Mouse (Mus musculus) gastrocnemius, postnatal 36 days (tissue): ENCODE data around the gene Ppp1r3f. TPM values are rescaled to one million over a fixed set of nuclear protein-coding genes. Genes with fewer than 3 reads are reported as not detected.

Experiments used
- DNase-seq, 2 experiments: peaks; one replicate each; pipeline ENCODE4 v3.0.0; 2022
- intact Hi-C: fragments of 180-260 bp; cut with DNase I; formaldehyde crosslinking; loops from one replicate; pipeline ENCODE4 v1.15.1; 2025
- total RNA-seq, 2 experiments: library from RNA; stranded (reverse); gene quantifications; 2 replicates each; pipeline ENCODE4 v1.2.3; 2021

Gene Ppp1r3f
- total RNA-seq, 2 experiments from 2014 or later: 2.0 TPM

DNA sequence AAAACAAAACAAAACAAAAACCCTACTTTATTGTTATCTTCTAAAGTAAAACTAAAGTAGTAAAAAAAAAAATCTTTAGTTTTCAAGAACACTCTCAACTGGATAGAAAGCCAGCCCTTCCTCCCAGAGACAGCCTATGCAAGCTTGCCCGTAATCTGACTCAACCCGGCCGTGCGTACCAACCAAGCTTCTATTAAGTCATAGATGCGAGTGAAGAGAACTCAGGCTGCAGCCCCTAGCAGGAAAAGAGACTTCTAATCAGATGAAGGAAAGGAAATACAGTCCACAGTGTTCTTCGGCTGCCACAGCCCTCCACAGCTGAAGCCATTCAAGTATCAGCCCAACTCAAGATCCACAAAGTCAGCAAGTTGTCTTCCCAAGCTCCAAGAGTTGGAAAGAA is 7.7 kb downstream of the Ppp1r3f start:
- no peak for DNase-seq
- intact Hi-C loops: no loop called here

- no peak for DNase-seq
- intact Hi-C loops: no loop called here
Observed at GRCm38 (mm10) chrX:7563076-7563475, 11.0 kb downstream of the Ppp1r3f start.

- intact Hi-C loops: no loop called here
- no peak for DNase-seq
Observed at GRCm38 (mm10) chrX:7553474-7553873, 20.6 kb downstream of the Ppp1r3f start.

GRCm38 (mm10) chrX:7524961-7525360 is 49.1 kb downstream of the Ppp1r3f start:
- intact Hi-C loops: no loop called here
- DNase-seq: no peak

Other genes starting within 250 kb of the Ppp1r3f start
- gene Usp27x, start 198.5 kb downstream of the Ppp1r3f start, total RNA-seq: under 1 TPM; 0.15 to 0.37 TPM
- gene Foxp3, start 639 bp downstream of the Ppp1r3f start, total RNA-seq: under 1 TPM in 1 of 2 experiments, not detected in 1; 0.18 TPM
- 10 to 100 TPM in 1 of 2 experiments, 1 to 10 TPM in 1; 9.8 to 11.5 TPM for gene Ccdc22, start 31.2 kb upstream of the Ppp1r3f start, total RNA-seq
- gene Cacna1f, start 32.8 kb upstream of the Ppp1r3f start, total RNA-seq: not detected
- gene Syp, start 64.2 kb upstream of the Ppp1r3f start, total RNA-seq: 1 to 10 TPM; 1.1 TPM
- gene Prickle3, start 83.0 kb upstream of the Ppp1r3f start, total RNA-seq: 10 to 100 TPM; 23.1 to 24.9 TPM
- 10 to 100 TPM; 28.0 to 43.2 TPM for gene Plp2, start 97.1 kb upstream of the Ppp1r3f start, total RNA-seq
- gene Magix, start 107.0 kb upstream of the Ppp1r3f start, total RNA-seq: 10 to 100 TPM; 18.8 to 20.6 TPM
- gene Gpkow, start 122.8 kb upstream of the Ppp1r3f start, total RNA-seq: 10 to 100 TPM; 11.2 to 12.9 TPM
- gene Wdr45, start 140.1 kb upstream of the Ppp1r3f start, total RNA-seq: 10 to 100 TPM; 27.2 to 32.0 TPM
- not detected for gene Gm45208, start 148.0 kb upstream of the Ppp1r3f start, total RNA-seq
- 1 to 10 TPM; 3.8 to 4.9 TPM for gene Praf2, start 154.2 kb upstream of the Ppp1r3f start, total RNA-seq
- gene Ccdc120, start 176.6 kb upstream of the Ppp1r3f start, total RNA-seq: 1 to 10 TPM in 1 of 2 experiments, under 1 TPM in 1; 0.81 to 1.2 TPM
- gene Tfe3, start 188.3 kb upstream of the Ppp1r3f start, total RNA-seq: 1 to 10 TPM; 8.0 to 8.1 TPM
- gene Gripap1, start 215.5 kb upstream of the Ppp1r3f start, total RNA-seq: 10 to 100 TPM; 17.3 to 19.2 TPM
- gene Kcnd1, start 248.0 kb upstream of the Ppp1r3f start, total RNA-seq: under 1 TPM; 0.15 to 0.20 TPM